ENCODE assay signal across 25 mouse cellular contexts in genomic region chr5:77436308-77436707, GRCm38 (mm10). TPM values are rescaled to one million over a fixed set of nuclear protein-coding genes. Genes with fewer than 3 reads are reported as not detected.
DNase-seq lines count a peak whose midpoint lies in the region; ATAC-seq and TF ChIP-seq lines count a peak whose summit lies in the region.
"Had no signal": no experiment of that assay in that cellular context is flagged by ENCODE, and none has a peak within 500 bp of the region (broad histone marks: within the 10 kb centered on the region; RNA-seq: fewer than 3 reads in every experiment).

No protein-coding gene starts in this region.

- no peak overlapping the region for H3K4me2 ChIP-seq in kidney, embryonic 15.5 days
- H3K4me2 ChIP-seq in kidney, postnatal 0 days (ENCODE audit: low read length) = no peak overlapping the region
- H3K4me2 ChIP-seq: embryonic facial prominence, embryonic 12.5 days; forebrain, embryonic 13.5 days; forebrain, embryonic 15.5 days had no signal

- no peak for TF ChIP-seq CTCF in kidney, postnatal 0 days (IDR thresholded peaks at IDR 0.05; ENCODE audit: low read depth)

- no peaks in the 10 kb centered on the region for H3K27me3 ChIP-seq in kidney, embryonic 15.5 days
- H3K27me3 ChIP-seq in kidney, postnatal 0 days (ENCODE audit: insufficient read depth, low read length) = no peaks in the 10 kb centered on the region
- H3K27me3 ChIP-seq: CH12.LX; embryonic facial prominence, embryonic 12.5 days; forebrain, embryonic 13.5 days; forebrain, embryonic 15.5 days had no signal

- H3K9me3 ChIP-seq in kidney, embryonic 15.5 days (replicated peaks) = no peaks in the 10 kb centered on the region
- no peaks in the 10 kb centered on the region for H3K9me3 ChIP-seq in kidney, postnatal 0 days (replicated peaks; ENCODE audit: low read length)
- H3K9me3 ChIP-seq: embryonic facial prominence, embryonic 10.5 days; embryonic facial prominence, embryonic 12.5 days; forebrain, embryonic 13.5 days; forebrain, embryonic 15.5 days had no signal

- H3K4me3 ChIP-seq in kidney, embryonic 15.5 days (replicated peaks) = no peak overlapping the region
- no peak overlapping the region for H3K4me3 ChIP-seq in kidney, postnatal 0 days (replicated peaks; ENCODE audit: low read depth, low read length)
- H3K4me3 ChIP-seq: embryonic facial prominence, embryonic 10.5 days; embryonic facial prominence, embryonic 12.5 days; forebrain, embryonic 13.5 days; forebrain, embryonic 15.5 days had no signal

- intact Hi-C loops in heart, postnatal 36 days (cut with DNase I) = no loop called here

- no peaks in the 10 kb centered on the region for H3K36me3 ChIP-seq in kidney, embryonic 15.5 days
- H3K36me3 ChIP-seq in kidney, postnatal 0 days (ENCODE audit: insufficient read depth, low read length) = no peaks in the 10 kb centered on the region
- H3K36me3 ChIP-seq: embryonic facial prominence, embryonic 10.5 days; embryonic facial prominence, embryonic 12.5 days; forebrain, embryonic 15.5 days; G1E had no signal

- peaks cover 15% of the 10 kb centered on the region for H3K4me1 ChIP-seq in kidney, embryonic 15.5 days
- peaks cover 6% of the 10 kb centered on the region; the same call in 1 of the 2 replicates for H3K4me1 ChIP-seq in kidney, postnatal 0 days (replicated peaks; ENCODE audit: insufficient read depth, low read length)
- H3K4me1 ChIP-seq: embryonic facial prominence, embryonic 12.5 days; forebrain, embryonic 13.5 days; forebrain, embryonic 15.5 days had no signal

- DNase-seq in heart, adult 11 months = peak; percentile 66
- no peak for DNase-seq in heart, postnatal 36 days
- DNase-seq in kidney, postnatal 14 days = no peak
- DNase-seq in kidney, postnatal 0 days (ENCODE audit: low spot score) = peak; percentile 40
- DNase-seq in kidney, postnatal 4 days = no peak
- peak; percentile 57 for DNase-seq in Muller cell, postnatal 12 days (ENCODE audit: inconsistent ontology term)
- DNase-seq in spleen, postnatal 10 days (ENCODE audit: low spot score in 2 of 2) = no peak
- DNase-seq: adrenal gland, adult 8-10 months; adrenal gland, postnatal 14 days; adrenal gland, postnatal 36 days; B cell, adult 2 months; cerebellum, adult 11-12 months; cerebellum, adult 2 months; cerebellum, adult 9-10 months; cerebellum, postnatal 10 days; cerebellum, postnatal 25 days had no signal

- H3K27ac ChIP-seq in kidney, embryonic 15.5 days = no peak overlapping the region
- no peak overlapping the region for H3K27ac ChIP-seq in kidney, postnatal 0 days
- H3K27ac ChIP-seq: embryonic facial prominence, embryonic 10.5 days; embryonic facial prominence, embryonic 12.5 days; forebrain, embryonic 13.5 days; forebrain, embryonic 15.5 days had no signal

- ATAC-seq in kidney, embryonic 15.5 days (replicated peaks; ENCODE audit: low FRiP score) = peak; percentile 81
- ATAC-seq in kidney, postnatal 0 days (replicated peaks; ENCODE audit: low FRiP score, low read depth) = no peak; the same call in 1 of the 2 replicates
- ATAC-seq: activated CD4-positive, CD25-positive, alpha-beta regulatory T cell, adult 4 months; CD4-positive, CD25-positive, alpha-beta regulatory T cell, adult 4 months; forebrain, embryonic 13.5 days; forebrain, embryonic 15.5 days had no signal

- no peak overlapping the region for H3K9ac ChIP-seq in kidney, embryonic 15.5 days
- H3K9ac ChIP-seq in kidney, postnatal 0 days (ENCODE audit: low read depth, low read length) = no peak overlapping the region
- H3K9ac ChIP-seq: embryonic facial prominence, embryonic 12.5 days; forebrain, embryonic 13.5 days; forebrain, embryonic 15.5 days had no signal

- 51% methylated on average over 4 of the region's 4 CpGs for WGBS in kidney, embryonic 15.5 days
- 49% methylated on average over 4 of the region's 4 CpGs for WGBS in kidney, postnatal 0 days

RNA-seq across cellular contexts. Expression of gene Igfbp7, which starts 28.5 kb away (rescaled TPM):
- 100 to 1,000 TPM; 249 to 272 TPM for total RNA-seq in heart, postnatal 36 days (2021)
- polyA plus RNA-seq in kidney, embryonic 15.5 days (2015; fragmentation: Nextera tagmentation; extraction: Ambion mirVana) = 343 and 354 TPM in 2 replicates
- 1,308 and 1,398 TPM in 2 replicates for polyA plus RNA-seq in kidney, postnatal 0 days (2015; fragmentation: Nextera tagmentation; extraction: Ambion mirVana)
- total RNA-seq: G1E had no signal
- polyA plus RNA-seq: G1E had no signal

Comparison
In these comparisons a context has a peak if more than half of its experiments do, and no peak if none do; other contexts are left out.
1. DNase-seq: peak in heart, adult 11 months (single experiment), kidney, postnatal 0 days (single experiment) and Muller cell, postnatal 12 days (single experiment); none in heart, postnatal 36 days (0 of 2), kidney, postnatal 14 days (single experiment), kidney, postnatal 4 days (0 of 2) and spleen, postnatal 10 days (0 of 2).